Mouse (Mus musculus) testis, adult 10 weeks (tissue): ENCODE measurements around the gene Chmp1a. TPM values are rescaled to one million over a fixed set of nuclear protein-coding genes. Genes with fewer than 3 reads are reported as not detected.

ENCODE experiments used
- polyA plus RNA-seq: library from polyadenylated mRNA; stranded (reverse); fragments of 350-450 nt; fragmentation: Illumina TruSeq; extraction: RNeasy Lipid Tissue Mini Kit (QIAGEN cat#74804); gene quantifications from one replicate; pipeline ENCODE4 v1.2.3, GENCODE M21; 2014; ENCODE audit warnings: low read depth, low replicate concordance

The Chmp1a gene
- polyA plus RNA-seq, result 8.8 TPM

GRCm38 (mm10) chr8:123212321-123213117 lies at the start of gene Chmp1a, which contains the start of gene Spata33:
Gene Chmp1a (minus strand): TSS chr8:123212763.
Gene Spata33 (plus strand): TSS chr8:123212832.

GRCm38 (mm10) chr8:123254099-123254885 lies 41.7 kb upstream of the Chmp1a start, which contains the start of the genes Zfp276 and Vps9d1:
Gene Zfp276 (plus strand): TSS chr8:123254195.
Gene Vps9d1 (minus strand): TSS chr8:123254348.

GRCm38 (mm10) chr8:123235520-123236497 lies 23.2 kb upstream of the Chmp1a start, which contains the start of gene Spata2l:
Gene Spata2l (minus strand): TSS chr8:123236233.

GRCm38 (mm10) chr8:123224278-123225266 lies 12.0 kb upstream of the Chmp1a start, which contains the start of gene Cdk10:
Gene Cdk10 (plus strand): TSS chr8:123224842.

GRCm38 (mm10) chr8:123185566-123186409 lies 26.8 kb downstream of the Chmp1a start, which contains the start of gene Dpep1:
Gene Dpep1 (plus strand): TSS chr8:123186242.

GRCm38 (mm10) chr8:123157888-123158465 lies 54.6 kb downstream of the Chmp1a start, which contains the start of gene Sult5a1:
Gene Sult5a1 (minus strand): TSS chr8:123158315.

Other genes with a start within 250 kb of the Chmp1a start
- gene Ankrd11, start 170.5 kb downstream of the Chmp1a start, polyA plus RNA-seq, result 42.7 TPM
- 20.0 TPM for gene Spg7, start 149.8 kb downstream of the Chmp1a start, polyA plus RNA-seq
- gene Rpl13, start 110.4 kb downstream of the Chmp1a start, polyA plus RNA-seq, result 75.4 TPM
- gene Cpne7, start 95.4 kb downstream of the Chmp1a start, polyA plus RNA-seq, result not detected
- 0.39 TPM for gene Sult5a1, start 54.4 kb downstream of the Chmp1a start, polyA plus RNA-seq
- 1.7 TPM for gene Dpep1, start 26.5 kb downstream of the Chmp1a start, polyA plus RNA-seq
- 72.9 TPM for gene Spata33, start 69 bp upstream of the Chmp1a start, polyA plus RNA-seq
- 4.5 TPM for gene Cdk10, start 12.1 kb upstream of the Chmp1a start, polyA plus RNA-seq
- gene Spata2l, start 23.5 kb upstream of the Chmp1a start, polyA plus RNA-seq, result 1.2 TPM
- 0.52 TPM for gene Zfp276, start 41.4 kb upstream of the Chmp1a start, polyA plus RNA-seq
- gene Vps9d1, start 41.6 kb upstream of the Chmp1a start, polyA plus RNA-seq, result 1.1 TPM
- 3.4 TPM for gene Fanca, start 105.8 kb upstream of the Chmp1a start, polyA plus RNA-seq
- 1.1 TPM for gene Spire2, start 120.0 kb upstream of the Chmp1a start, polyA plus RNA-seq
- gene Tcf25, start 161.0 kb upstream of the Chmp1a start, polyA plus RNA-seq, result 64.6 TPM
- gene Mc1r, start 194.3 kb upstream of the Chmp1a start, polyA plus RNA-seq, result not detected
- 2.6 TPM for gene Tubb3, start 198.7 kb upstream of the Chmp1a start, polyA plus RNA-seq
- 0.35 TPM for gene Def8, start 210.8 kb upstream of the Chmp1a start, polyA plus RNA-seq